Mouse (Mus musculus) embryonic facial prominence, embryonic 12.5 days (tissue): ENCODE measurements around the gene 1700037H04Rik. TPM values are rescaled to one million over a fixed set of nuclear protein-coding genes. Genes with fewer than 3 reads are reported as not detected.

Experiments used
- ATAC-seq: fragments of 200-750 bp; cut with Nextera tagmentation; 2 replicates; pipeline ENCODE4 v1.8.0; 2017; ENCODE audit not compliant: insufficient number of reproducible peaks, insufficient read depth, low FRiP score, low TSS enrichment
- H3K27ac ChIP-seq: fragments of 300-500 bp; sonication (generic); 2 replicates; pipeline ENCODE4 v1.5.1; 2016; ENCODE audit warnings: mild to moderate bottlenecking
- H3K27me3 ChIP-seq: fragments of 300-500 bp; sonication (generic); 2 replicates; pipeline ENCODE4 v1.6.1; 2016; ENCODE audit warnings: mild to moderate bottlenecking, moderate library complexity
- H3K36me3 ChIP-seq: fragments of 300-500 bp; sonication (generic); 2 replicates; pipeline ENCODE4 v1.6.1; 2016; ENCODE audit warnings: mild to moderate bottlenecking
- H3K4me1 ChIP-seq: fragments of 300-500 bp; sonication (generic); 2 replicates; pipeline ENCODE4 v1.6.1; 2016
- H3K4me2 ChIP-seq: fragments of 300-500 bp; sonication (generic); replicated peaks from 2 replicates; pipeline ENCODE4 v1.6.1; 2016; ENCODE audit warnings: mild to moderate bottlenecking, moderate library complexity
- H3K4me3 ChIP-seq: fragments of 300-500 bp; sonication (generic); 2 replicates; pipeline ENCODE4 v1.5.1; 2016; ENCODE audit warnings: mild to moderate bottlenecking
- H3K9ac ChIP-seq: fragments of 300-500 bp; sonication (generic); 2 replicates; pipeline ENCODE4 v1.6.1; 2016; ENCODE audit warnings: mild to moderate bottlenecking, moderate library complexity
- H3K9me3 ChIP-seq: fragments of 300-500 bp; sonication (generic); 2 replicates; pipeline ENCODE4 v1.6.1; 2016; ENCODE audit warnings: mild to moderate bottlenecking, moderate library complexity
- WGBS: fragments of 180-500 bp; shearing (Covaris S2); methylation state at CpG from one replicate; pipeline ENCODE4 v1.1.7; 2016; 5-methylcytosine and 5-hydroxymethylcytosine counted together
- polyA plus RNA-seq: library from polyadenylated mRNA; unstranded; fragments of >200 nt; fragmentation: Nextera tagmentation; extraction: Ambion mirVana; gene quantifications from 2 replicates; pipeline ENCODE4 v1.2.1, GENCODE M21; 2016

The 1700037H04Rik gene
- 74.1 and 79.5 TPM in 2 replicates for polyA plus RNA-seq

GRCm38 (mm10) chr2:131159938-131160581 is at the start of gene 1700037H04Rik:
Gene 1700037H04Rik, minus strand, starts transcription at chr2:131160081.
- peak within 1 kb of the TSS; percentile 78 for H3K4me3 ChIP-seq
- peaks cover 30% of the 10 kb centered on the region for H3K4me1 ChIP-seq
- H3K36me3 ChIP-seq = no peaks in the 10 kb centered on the region; the same call in 1 of the 2 replicates
- peak; percentile 91 for ATAC-seq
- no peaks in the 10 kb centered on the region for H3K9me3 ChIP-seq
- H3K4me2 ChIP-seq = peak within 1 kb of the TSS; percentile 91
- no peaks in the 10 kb centered on the region for H3K27me3 ChIP-seq
- under 1% methylated on average over 53 of the region's 54 CpGs for WGBS
- peak within 1 kb of the TSS; percentile 77 for H3K9ac ChIP-seq
- H3K27ac ChIP-seq = peak within 1 kb of the TSS; percentile 90

GRCm38 (mm10) chr2:131209125-131209795 is 49.4 kb upstream of the 1700037H04Rik start:
- Histone ChIP-seq H3K9ac (peak overlapping the region; percentile 64), H3K27me3 (no peaks in the 10 kb centered on the region), H3K4me3 (peak overlapping the region; percentile 57), H3K36me3 (0 out of 2 replicates have a peak, but pooled peaks cover 5% of the 10 kb centered on the region), H3K9me3 (no peaks in the 10 kb centered on the region), H3K27ac (peak overlapping the region; percentile 89), H3K4me2 (peak overlapping the region; percentile 58), H3K4me1 (peaks cover 19% of the 10 kb centered on the region; the same call in 1 of the 2 replicates)
- WGBS = 73% methylated on average over 4 of the region's 4 CpGs
- no peak for ATAC-seq

GRCm38 (mm10) chr2:131208356-131208755 is 48.5 kb upstream of the 1700037H04Rik start:
- no peak overlapping the region for H3K4me2 ChIP-seq
- no peak overlapping the region for H3K4me3 ChIP-seq
- H3K9ac ChIP-seq = no peak overlapping the region
- no peaks in the 10 kb centered on the region for H3K27me3 ChIP-seq
- WGBS = 91% methylated on average over 2 of the region's 2 CpGs
- no peaks in the 10 kb centered on the region for H3K9me3 ChIP-seq
- H3K4me1 ChIP-seq = peaks cover 22% of the 10 kb centered on the region; the same call in 1 of the 2 replicates
- ATAC-seq = no peak
- H3K27ac ChIP-seq = no peak overlapping the region
- H3K36me3 ChIP-seq = 0 out of 2 replicates have a peak, but pooled peaks cover 5% of the 10 kb centered on the region

- ATAC-seq = no peak
- WGBS = 72% methylated on average over 4 of the region's 4 CpGs
- Histone ChIP-seq H3K27me3 (no peaks in the 10 kb centered on the region), H3K27ac (no peak within 1 kb of the TSS), H3K9me3 (no peaks in the 10 kb centered on the region), H3K4me1 (peaks cover 22% of the 10 kb centered on the region; the same call in 1 of the 2 replicates), H3K4me2 (no peak within 1 kb of the TSS), H3K4me3 (no peak within 1 kb of the TSS), H3K36me3 (no peaks in the 10 kb centered on the region), H3K9ac (no peak within 1 kb of the TSS)
Measured at GRCm38 (mm10) chr2:131206778-131207177, 46.9 kb upstream of the 1700037H04Rik start, which contains the start of gene Ap5s1. Gene Ap5s1, plus strand, starts transcription at chr2:131207078.

- H3K36me3 ChIP-seq = no peaks in the 10 kb centered on the region
- H3K27ac ChIP-seq = no peak overlapping the region
- peaks cover 16% of the 10 kb centered on the region; the same call in 1 of the 2 replicates for H3K4me1 ChIP-seq
- H3K4me3 ChIP-seq = no peak overlapping the region
- no peak for ATAC-seq
- WGBS = 83% methylated on average over 8 of the region's 8 CpGs
- no peak overlapping the region for H3K4me2 ChIP-seq
- H3K9ac ChIP-seq = no peak overlapping the region
- H3K9me3 ChIP-seq = no peaks in the 10 kb centered on the region
- no peaks in the 10 kb centered on the region for H3K27me3 ChIP-seq
Measured at GRCm38 (mm10) chr2:131205521-131206182, 45.8 kb upstream of the 1700037H04Rik start.

- 34% methylated on average over 7 of the region's 7 CpGs for WGBS
- Histone ChIP-seq H3K4me2 (no peak overlapping the region), H3K36me3 (peaks cover 6% of the 10 kb centered on the region), H3K9me3 (no peaks in the 10 kb centered on the region), H3K27me3 (no peaks in the 10 kb centered on the region), H3K4me3 (no peak overlapping the region), H3K27ac (peak overlapping the region; percentile 70), H3K4me1 (peaks cover 13% of the 10 kb centered on the region; the same call in 1 of the 2 replicates), H3K9ac (no peak overlapping the region)
- ATAC-seq = peak; percentile 57; the same call in 1 of the 2 replicates
Measured at GRCm38 (mm10) chr2:131204410-131204981, 44.6 kb upstream of the 1700037H04Rik start.

GRCm38 (mm10) chr2:131203816-131204409 is 44.0 kb upstream of the 1700037H04Rik start:
- no peaks in the 10 kb centered on the region for H3K9me3 ChIP-seq
- H3K4me3 ChIP-seq = no peak overlapping the region
- peaks cover 8% of the 10 kb centered on the region; the same call in 1 of the 2 replicates for H3K4me1 ChIP-seq
- 78% methylated on average over 6 of the region's 6 CpGs for WGBS
- peak overlapping the region; percentile 47; the same call in 1 of the 2 replicates for H3K27ac ChIP-seq
- H3K4me2 ChIP-seq = no peak overlapping the region
- H3K27me3 ChIP-seq = no peaks in the 10 kb centered on the region
- H3K9ac ChIP-seq = no peak overlapping the region
- no peak for ATAC-seq
- H3K36me3 ChIP-seq = peaks cover 6% of the 10 kb centered on the region

GRCm38 (mm10) chr2:131201262-131201661 is 41.4 kb upstream of the 1700037H04Rik start:
- Histone ChIP-seq H3K4me3 (no peak overlapping the region), H3K27me3 (no peaks in the 10 kb centered on the region), H3K4me1 (peaks cover 8% of the 10 kb centered on the region; the same call in 1 of the 2 replicates), H3K36me3 (peaks cover 18% of the 10 kb centered on the region), H3K9me3 (no peaks in the 10 kb centered on the region), H3K27ac (no peak overlapping the region), H3K4me2 (no peak overlapping the region), H3K9ac (no peak overlapping the region)
- WGBS = 86% methylated on average over 3 of the region's 3 CpGs
- ATAC-seq = no peak

- 74% methylated on average over 2 of the region's 2 CpGs for WGBS
Measured at GRCm38 (mm10) chr2:131200710-131201109, 40.8 kb upstream of the 1700037H04Rik start.

GRCm38 (mm10) chr2:131196606-131197316 is 36.9 kb upstream of the 1700037H04Rik start:
- H3K4me1 ChIP-seq = no peaks in the 10 kb centered on the region
- H3K36me3 ChIP-seq = peaks cover 54% of the 10 kb centered on the region
- no peak overlapping the region for H3K4me2 ChIP-seq
- 92% methylated on average over 16 of the region's 16 CpGs for WGBS
- no peak overlapping the region for H3K9ac ChIP-seq
- H3K27ac ChIP-seq = no peak overlapping the region
- no peak for ATAC-seq
- no peaks in the 10 kb centered on the region for H3K9me3 ChIP-seq
- H3K4me3 ChIP-seq = no peak overlapping the region
- no peaks in the 10 kb centered on the region for H3K27me3 ChIP-seq

More at GRCm38 (mm10) chr2:131200710-131201109, 40.8 kb upstream of the 1700037H04Rik start:
- no peak overlapping the region for H3K27ac ChIP-seq
- H3K9ac ChIP-seq = no peak overlapping the region
- H3K36me3 ChIP-seq = peaks cover 18% of the 10 kb centered on the region
- no peak for ATAC-seq
- H3K4me3 ChIP-seq = no peak overlapping the region
- H3K27me3 ChIP-seq = no peaks in the 10 kb centered on the region
- no peaks in the 10 kb centered on the region for H3K9me3 ChIP-seq
- H3K4me2 ChIP-seq = no peak overlapping the region
- peaks cover 8% of the 10 kb centered on the region; the same call in 1 of the 2 replicates for H3K4me1 ChIP-seq
